Mouse (Mus musculus) thymus, postnatal 25 days (tissue): ENCODE measurements around the gene Akap8l.

Source experiments
- DNase-seq: peaks from one replicate; pipeline ENCODE4 v3.0.0; 2022

Gene Akap8l

DNA sequence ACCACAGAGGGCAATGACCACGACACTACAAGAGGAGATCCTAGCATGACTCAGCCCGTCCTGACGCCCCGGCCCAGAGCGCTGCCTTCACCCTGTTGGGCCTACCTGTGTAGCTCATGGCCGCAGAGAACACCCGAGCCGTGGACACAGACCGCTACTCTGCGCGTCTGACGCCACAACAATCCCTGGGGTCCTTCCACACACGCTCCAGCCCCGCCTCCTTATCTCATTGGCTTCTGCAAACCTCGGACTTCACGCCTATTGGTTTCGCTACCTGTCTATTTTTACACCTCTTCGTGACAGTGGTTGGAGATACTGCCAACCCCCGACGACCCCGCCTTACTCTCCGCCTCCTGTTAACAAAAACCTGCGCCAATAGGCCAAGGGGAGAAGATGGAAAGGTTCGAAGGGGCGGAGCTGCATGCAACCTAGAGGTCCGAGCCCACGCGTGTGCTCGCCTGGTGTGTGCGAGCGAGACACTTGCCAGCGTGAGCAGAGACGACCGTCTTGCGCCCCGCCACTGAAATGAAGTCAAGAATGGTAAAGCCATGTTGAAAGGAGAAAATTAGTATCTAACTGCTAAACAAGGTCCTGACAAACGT lies at the start of gene Akap8l:
Akap8l (minus strand) TSS at position 226 of the 602 bp plus-strand sequence.
- peak; percentile 95 for DNase-seq

DNA sequence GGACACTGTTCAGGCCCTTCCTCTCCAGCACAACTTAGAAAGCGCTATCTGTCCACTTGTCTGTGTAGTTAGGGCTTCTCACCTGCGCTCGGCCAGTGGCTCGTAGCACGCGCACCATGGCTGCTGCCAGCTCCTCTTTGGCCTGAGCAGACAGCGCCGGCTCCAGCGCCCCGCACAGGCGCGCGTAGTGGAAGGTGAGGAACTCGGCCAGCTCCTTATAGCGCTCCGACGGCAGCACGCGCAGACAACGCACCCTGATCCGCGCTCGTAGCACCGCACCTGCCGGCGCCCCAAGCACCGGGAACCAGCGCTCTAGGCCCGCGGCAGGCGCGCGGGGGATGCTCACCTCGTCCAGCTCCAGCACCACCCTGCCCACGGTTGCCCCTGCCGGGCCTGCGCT lies 45.9 kb upstream of the Akap8l start:
- DNase-seq: no peak

DNA sequence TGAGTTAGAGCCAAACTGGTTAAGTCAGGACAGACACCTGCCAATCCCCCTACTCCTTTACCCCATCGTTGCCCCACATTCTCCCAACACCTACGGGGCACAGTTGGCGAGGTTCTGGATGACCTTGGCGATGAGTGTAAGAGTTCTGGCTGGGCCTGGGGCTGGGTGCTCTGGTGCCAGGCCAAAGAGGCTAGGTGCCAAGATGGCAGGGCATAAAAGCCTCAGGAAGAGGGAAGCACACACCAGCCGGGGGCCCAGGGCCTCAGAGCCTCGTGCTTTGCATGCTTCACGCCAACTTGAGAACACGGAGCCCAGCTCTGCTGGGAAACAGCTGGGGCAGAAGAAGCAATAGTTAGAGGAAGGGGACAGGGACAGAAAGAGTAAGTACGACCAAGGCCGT lies 43.5 kb upstream of the Akap8l start:
- no peak for DNase-seq

DNA sequence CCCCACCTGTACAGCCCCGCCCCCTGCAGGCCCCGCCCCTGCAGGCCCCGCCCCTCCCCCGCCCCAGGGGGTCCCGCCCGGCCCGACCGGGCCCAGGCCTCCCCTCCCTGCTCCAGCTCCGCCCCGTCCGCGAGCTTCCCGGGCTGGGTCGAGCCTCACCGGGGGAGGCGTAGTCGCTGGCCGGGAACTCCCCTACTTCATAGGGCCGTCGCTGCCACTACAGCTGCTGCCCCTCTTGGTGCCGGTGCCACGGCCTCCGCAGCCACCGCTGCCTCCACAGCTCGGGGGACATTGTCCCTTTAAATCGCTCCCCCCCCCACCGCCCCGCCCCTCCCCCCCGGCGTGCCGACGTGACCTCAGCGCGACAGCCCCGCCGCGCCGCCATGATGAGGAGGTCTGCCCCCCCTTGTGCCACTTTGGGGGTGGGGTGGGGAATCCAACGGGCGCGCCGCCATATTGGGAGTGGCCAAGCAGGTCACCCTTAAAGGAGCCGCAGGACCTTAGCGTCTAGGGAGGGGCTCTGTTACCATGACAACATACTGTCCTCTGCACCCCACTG lies 38.8 kb upstream of the Akap8l start, which contains the start of gene Wiz:
Wiz (minus strand) TSS at position 339 of the 559 bp plus-strand sequence.
- peak; percentile 91 for DNase-seq

DNA sequence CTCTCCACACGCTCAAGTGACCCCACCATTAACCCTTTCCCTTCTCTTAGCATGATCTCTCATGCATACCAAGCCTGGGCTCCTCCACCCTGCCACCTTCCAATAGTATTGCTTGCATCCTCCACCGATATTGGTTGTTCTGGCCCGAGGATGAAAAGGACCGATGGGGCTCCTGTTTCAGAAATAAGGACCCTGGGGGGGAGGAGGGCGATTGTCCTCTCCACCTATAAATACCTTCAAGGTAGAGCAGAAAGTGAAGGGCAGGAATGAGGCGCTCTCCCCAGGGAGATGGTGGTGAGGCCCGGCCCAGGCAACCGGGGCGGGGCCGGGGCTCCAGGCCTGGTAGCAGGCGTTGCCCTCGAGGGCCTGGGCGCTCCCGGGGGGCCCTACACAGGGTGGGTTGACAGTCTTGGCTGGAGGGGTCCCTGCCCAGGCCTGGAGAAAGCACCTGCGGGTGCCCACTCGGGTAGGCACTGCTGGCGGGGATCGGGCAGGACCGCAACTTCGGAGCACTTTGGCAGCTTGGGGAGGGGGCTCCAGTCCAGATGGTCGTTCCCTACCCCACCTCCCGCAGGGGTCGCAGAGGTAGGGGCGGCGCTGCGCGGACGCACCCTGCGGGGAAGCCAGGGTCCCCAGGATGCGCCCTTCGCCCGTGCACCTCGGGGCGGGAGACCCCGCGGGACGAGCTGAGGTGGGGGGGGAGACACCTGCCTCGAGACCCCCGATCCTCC lies 38.1 kb upstream of the Akap8l start:
- DNase-seq: no peak

DNA sequence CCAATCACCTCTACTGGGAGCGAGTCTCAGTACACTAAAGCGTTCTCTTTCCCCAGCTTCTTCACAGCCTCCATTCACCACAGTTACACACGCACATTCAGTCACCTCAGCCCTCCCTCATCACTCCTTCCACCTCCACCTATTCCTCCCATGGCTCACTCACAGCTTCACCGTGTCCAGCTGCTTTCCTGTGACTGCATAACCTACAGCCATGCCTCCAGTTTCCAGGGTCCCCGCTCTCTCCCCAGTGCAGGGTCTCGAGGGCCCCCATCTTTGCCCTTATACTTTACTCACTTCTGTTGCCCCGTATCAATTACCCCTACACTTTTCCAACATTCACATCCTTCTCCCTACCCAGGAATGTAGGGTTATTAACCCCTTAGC lies 37.6 kb upstream of the Akap8l start:
- no peak for DNase-seq

DNA sequence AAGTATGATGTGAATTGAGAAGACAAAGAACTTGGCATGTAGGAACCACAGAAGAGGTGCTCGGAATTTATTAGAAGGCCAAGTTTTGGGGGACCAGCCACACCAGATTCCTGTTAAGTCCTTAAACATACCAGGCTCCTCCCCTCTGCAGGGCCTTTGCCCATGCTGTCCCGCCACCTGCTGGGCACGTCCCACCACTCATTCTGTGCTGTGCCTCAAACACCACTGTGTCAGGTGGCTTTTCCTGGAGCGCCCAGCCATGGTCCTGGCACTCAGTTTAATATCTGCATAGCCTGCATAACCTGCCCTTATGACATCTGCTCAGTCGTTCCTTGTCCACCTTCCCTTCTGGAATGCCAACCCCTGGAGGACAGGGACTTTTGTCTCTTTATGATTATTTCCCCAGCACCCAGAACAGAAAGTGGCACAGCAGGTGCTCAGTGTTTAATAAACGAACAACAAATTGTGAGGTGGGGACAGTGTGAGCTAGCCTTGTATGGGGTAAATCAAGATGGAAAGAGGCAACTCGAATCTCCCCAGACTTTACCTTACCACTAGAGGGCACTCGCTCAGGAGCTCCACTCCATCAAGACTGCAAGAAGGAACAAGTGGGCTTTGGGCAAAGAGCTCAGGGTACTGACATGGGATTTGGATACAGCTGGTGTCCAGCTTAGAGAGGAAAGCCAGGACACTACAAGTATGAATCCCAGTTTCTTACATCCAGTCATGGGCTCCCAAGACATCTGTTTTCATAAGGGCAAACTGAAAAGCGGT lies 36.4 kb upstream of the Akap8l start:
- peak; percentile 71 for DNase-seq

DNA sequence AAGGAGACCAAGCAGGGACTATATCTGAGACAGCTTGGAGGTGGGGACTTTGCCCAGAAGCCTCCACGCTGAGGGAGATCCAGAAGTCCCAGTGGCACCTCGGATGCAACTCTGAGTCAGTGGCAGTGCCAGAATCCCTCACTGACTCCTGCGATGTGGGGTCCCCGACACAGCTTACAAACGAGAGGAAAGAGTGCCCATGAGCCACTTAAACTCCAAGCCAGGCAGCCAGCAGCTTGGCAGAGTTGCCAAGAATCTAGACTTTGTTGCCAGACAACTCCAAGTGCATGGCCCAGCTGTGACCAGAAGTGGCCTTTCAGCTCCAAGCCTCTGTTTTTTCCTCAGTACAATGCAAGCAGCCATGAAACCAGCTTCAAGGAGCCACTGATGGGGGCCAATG lies 33.3 kb upstream of the Akap8l start:
- no peak for DNase-seq

DNA sequence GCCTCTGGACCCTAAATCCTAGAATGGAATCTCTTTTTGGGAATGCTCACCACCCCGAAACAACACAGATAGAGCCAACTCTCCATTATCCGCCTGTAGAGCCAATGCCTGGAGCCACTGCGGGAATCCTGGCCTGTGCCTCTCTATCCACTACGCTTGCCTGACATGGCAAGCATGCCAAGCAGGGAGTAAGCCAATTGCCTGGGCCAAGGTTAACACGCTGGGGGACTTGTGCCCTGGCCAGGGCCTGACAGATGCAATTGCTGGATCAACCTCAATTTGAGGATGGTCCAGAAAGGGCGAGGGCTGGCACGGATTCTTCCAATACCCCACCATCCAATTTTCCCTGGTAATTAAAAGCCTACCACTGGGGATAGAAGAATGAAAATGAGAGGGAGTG lies 32.2 kb upstream of the Akap8l start:
- DNase-seq: no peak

DNA sequence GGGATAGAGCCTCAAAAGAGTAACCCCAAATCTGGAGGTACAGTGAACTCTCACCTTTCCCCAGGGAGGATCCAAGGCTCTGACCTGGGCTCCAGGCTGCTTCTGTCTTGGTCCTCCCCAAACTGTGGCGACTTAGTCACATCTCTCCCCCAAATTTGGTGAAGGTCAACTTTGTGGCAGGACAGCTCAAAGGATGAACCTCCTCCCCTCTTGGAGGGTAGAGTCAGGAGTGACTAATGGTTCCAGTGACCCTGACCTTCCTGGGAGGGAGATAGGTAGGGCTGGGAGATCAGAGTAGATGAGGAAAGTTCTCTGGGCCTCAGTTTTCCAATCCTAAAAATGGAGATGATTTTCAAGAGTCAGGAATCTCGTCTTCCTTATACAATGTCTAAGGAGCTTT lies 28.4 kb upstream of the Akap8l start:
- no peak for DNase-seq

DNA sequence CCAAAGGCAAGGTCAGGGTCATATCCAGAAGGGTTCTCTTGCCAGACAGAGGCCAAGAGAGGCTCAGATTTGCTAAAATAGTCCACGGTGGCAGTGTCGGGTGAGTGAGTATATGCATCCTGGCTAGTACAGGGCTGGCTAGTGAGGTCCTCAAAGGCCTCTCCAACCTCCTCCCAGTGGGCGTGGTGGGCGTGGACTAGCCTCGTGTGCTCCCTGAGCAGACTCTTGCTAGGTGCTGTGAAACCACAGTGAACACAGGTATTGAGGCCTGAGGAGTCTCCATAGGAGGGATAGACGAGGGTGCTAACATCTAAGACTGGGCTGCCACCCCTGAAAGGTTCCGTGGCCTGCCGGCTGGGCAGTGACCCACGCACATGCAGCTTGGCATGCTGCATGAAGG lies 26.7 kb upstream of the Akap8l start:
- no peak for DNase-seq

DNA sequence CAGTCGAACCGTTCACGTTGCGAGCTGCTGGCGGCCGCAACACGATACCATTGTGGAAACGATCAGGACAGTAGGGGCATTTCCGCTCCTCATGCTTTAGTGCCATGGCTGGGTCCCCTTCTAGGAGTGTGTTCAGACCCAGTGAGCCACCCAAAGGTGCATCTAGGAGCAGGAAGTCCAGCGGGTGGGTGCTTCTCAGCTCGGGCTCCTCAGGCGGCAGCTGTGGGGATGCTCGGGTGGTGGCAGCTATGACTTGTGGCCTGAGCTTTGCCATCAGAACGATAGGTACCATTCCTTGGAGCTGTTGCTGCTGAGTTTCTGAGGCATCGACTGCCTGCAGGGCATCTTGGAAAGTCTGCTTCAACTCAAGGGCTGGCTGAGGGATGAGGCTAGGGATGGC lies 26.1 kb upstream of the Akap8l start:
- DNase-seq: no peak

DNA sequence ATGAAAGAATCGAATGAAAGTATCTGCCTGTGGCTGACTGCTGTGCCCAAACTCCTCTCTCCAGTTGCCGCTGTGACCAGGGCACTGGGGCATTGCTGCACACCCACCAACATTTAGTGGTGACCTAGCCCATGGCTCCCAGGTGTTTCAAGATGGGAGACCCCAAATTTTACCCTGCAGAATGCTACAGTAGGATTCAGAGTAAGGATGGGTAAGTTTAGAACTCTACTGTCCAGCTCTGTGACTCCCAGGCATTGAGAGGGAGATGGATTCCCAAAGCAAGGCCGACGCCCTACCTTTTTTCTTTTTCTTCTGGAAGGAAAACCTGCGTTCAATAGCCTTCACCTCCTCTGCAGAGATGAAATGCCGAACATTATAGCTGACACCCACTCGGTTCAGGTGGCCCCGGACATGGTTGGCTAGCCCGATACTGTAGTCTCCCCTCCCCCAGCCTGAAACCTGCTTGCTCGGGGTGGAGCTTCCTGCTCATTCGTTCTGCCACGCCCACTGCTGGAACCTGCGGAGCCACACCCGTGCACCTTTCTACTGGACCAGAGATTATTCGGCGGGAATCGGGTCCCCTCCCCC lies 18.7 kb upstream of the Akap8l start:
- no peak for DNase-seq

DNA sequence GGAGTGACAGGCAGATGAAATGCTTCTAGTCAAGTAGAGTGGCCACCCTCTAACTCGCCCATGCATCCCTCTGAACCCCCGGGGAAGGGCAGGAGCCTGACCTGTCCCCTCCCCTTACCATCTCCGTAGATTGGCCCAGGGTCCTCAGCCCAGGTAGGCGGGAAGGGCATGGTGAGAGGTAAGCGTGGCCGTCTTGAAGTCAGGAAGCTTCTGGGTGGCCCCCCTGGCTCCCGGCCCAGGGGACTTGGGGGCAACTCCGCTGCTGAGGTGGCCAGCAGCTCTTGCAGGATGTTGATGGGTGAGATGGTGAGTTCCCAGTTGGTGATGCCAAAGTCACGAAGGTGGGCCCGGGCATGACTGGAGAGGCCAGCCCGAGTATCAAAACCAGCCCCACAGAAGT lies 17.3 kb upstream of the Akap8l start:
- DNase-seq: no peak

DNA sequence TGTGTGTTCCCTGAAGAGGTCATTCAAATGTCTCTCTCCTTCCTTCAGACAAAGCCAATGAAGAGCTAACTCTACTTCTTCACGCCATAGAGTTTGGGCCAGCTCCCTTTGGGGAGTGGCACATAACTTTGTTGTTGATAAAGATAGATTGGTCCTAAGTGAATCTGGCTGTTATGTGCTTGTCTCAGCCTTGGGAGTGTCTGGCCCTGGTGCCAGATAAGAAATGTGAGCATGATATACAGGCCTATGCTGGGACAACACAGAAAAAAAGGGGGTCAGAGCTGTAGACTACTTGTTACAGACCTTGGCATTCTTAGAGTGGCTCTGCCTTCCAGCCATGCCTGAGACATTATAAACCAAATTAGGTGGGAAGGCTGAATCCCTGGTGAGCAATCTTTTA lies 14.9 kb upstream of the Akap8l start:
- DNase-seq: no peak

DNA sequence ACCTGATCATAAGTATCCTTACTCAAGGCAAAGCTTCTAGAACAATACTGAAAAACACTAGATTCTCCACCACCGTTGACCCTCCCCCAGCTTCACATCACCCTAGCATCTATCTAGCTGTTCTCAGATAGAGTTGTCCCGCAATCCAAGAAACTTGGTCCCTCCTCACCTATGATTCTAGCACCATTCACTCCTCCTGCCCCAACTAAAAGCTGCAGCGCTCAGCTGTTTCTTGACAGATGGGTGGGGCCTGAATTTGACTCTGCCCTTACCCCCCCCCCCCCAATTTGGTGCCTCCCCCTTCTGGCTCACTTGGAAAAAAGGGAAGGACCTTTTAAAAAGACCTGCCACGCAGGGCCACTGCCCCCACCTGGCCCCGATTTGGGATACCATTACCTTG lies 14.4 kb upstream of the Akap8l start:
- DNase-seq: no peak

DNA sequence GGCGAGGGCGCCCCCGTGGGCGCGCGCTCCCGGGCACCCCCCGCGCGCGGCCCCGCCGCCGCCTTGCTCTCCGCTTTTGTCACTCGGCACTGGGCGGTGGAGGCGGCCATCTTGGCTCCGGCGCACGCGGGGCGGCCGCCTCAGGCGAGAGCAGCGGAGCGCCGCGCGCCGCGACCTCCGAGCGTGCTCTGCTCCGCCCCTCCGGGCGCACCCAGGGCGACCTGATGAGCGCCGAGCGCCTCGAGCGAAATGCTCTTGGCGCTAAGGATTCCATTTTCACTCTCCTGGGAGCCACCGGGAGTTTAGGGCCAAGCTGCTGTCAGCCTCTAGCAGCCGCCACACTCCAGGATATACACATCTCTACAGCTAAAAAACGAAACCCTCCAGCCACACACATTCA lies 13.9 kb upstream of the Akap8l start:
- peak; percentile 82 for DNase-seq

DNA sequence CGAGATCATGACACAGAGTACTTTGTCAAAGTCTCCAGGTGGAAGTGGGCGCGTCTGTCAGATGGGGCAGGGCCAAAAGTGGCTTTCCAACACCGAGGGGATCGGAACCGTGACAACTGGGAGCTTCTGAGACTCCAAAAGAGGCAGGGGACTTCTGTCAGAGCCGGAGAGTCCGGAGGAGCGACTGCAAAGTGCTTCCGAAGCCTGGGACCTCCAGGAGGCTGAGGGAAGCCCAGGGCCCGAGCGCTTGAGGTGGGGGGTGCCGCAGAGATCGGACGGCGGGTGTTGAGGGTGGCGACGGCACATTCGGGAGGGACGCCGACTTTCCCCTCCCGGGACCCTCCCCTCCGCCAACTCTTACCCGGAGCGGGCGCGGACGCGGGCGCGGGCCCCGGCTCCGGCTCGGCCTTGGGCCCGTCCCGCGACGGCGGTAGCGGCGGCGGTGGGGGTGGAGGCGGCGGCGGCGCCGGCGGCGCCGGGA lies 13.5 kb upstream of the Akap8l start:
- DNase-seq: peak; percentile 39

DNA sequence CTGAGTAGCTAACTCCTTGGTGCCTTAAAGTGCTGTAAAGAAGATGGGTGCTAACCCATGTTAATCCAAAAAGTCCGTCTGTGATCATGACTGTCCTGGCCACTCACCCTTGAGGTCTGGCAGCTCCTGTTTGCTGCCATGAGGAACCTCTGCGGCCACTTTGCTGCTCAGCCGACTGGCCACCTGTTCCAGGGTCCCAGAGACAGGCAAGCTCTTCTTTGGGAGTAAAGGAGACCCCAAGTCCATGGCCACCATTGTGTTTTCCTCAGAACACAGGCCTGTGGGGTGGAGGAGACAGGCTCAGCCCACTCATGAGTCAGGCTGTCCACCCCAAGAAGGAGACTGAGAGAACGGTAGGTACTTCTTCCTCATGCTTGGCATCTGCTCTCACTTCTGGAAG lies 12.3 kb upstream of the Akap8l start:
- DNase-seq: no peak

DNA sequence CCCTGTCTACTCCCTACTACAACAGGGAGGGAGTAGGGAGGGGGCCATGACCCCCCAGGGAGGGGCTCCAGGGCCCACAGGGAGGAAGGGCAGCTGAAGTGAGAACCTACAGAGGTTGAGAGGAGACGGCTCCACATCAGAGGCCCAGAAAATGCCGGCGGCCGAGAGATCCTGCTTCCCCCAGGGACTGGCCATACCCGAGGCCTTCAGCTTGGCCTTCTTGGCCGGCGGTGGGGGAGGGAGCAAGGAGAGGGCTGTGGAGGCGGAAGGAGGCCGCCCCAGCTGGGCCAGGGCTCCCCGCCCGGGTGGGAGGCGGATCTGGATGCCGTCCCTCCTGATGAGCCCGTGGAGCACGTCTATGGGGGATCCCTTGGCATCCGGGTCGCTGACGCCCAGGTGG lies 9.5 kb upstream of the Akap8l start:
- DNase-seq: no peak

DNA sequence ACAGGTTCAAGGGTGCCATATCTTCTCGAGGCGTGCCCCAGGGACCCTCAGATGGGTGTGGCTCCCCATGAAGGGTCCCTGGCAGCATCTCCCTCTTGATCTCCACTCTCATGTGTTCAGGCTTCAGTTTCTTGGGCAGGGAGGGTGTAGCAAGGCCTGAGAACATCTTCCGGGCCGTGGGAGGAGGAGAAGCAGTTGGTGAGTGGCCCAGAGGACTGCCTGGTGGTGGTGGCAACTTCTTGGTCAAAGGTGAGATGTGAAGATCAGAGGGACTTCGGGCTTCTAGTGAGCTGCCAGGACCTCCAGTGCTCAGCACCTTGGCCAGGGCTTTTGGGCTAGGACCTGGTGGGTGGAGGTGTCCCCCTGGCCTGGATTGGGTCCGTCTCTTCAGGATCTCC lies 8.5 kb upstream of the Akap8l start:
- no peak for DNase-seq

DNA sequence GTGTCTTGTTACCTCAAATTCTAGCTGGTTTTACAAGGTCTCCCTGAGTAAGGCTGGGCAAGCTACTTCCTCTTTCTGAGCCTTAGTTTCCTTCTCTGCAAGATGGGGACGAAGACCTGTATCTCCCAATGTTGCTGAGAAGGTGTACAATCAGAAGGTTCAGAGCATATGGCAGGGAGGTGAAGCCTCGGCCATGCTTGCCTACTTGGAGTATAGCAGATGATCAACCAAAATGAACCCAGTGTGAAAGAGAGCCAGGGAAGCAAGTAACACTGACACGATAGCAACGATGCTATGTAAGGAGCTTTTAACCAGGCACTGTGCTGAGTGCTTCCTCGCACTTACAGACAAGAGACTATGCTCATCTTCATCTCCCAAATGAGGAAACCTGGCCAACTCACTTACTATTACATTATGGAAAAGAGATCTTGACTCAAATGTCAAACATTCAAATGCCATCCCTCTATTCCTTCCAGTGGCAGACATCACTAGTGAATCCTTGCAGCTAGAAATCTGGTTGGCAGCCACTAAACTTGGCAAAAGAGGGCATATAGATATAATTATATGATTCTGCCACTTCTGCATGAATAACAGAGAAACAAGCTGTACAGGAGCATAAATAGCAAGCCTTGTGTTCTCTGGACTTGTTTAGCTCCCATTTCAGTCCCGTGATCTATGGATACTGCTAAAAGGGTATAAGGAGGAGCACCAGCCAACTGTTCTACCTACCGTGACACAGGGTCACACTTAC lies 8.0 kb upstream of the Akap8l start:
- DNase-seq: no peak
